Mouse (Mus musculus) midbrain, postnatal 0 days (tissue): ENCODE data around the gene Prss38. TPM values are rescaled to one million over a fixed set of nuclear protein-coding genes. Genes with fewer than 3 reads are reported as not detected.

Experiments used
- ATAC-seq: fragments of 200-750 bp; cut with Nextera tagmentation; 2 replicates; pipeline ENCODE4 v1.8.0; 2017; ENCODE audit warnings: moderate number of reproducible peaks, mild to moderate bottlenecking, moderate TSS enrichment, moderate library complexity; ENCODE audit not compliant: low FRiP score
- DNase-seq: peaks from one replicate; pipeline ENCODE4 v3.0.0-alpha.2; 2015; ENCODE audit warnings: low spot score
- H3K27ac ChIP-seq: fragments of 300-500 bp; sonication (generic); 2 replicates; pipeline ENCODE4 v1.5.1; 2014; ENCODE audit warnings: low read depth, mild to moderate bottlenecking, low read length, mixed read lengths
- H3K27me3 ChIP-seq: fragments of 300-500 bp; sonication (generic); 2 replicates; pipeline ENCODE4 v1.6.1; 2014; ENCODE audit warnings: low read length, control low read depth, mixed read lengths; ENCODE audit not compliant: insufficient read depth
- H3K36me3 ChIP-seq: fragments of 300-500 bp; sonication (generic); 2 replicates; pipeline ENCODE4 v1.6.1; 2014; ENCODE audit warnings: low read length, control low read depth, mixed read lengths; ENCODE audit not compliant: insufficient read depth
- H3K4me1 ChIP-seq: fragments of 300-500 bp; sonication (generic); 2 replicates; pipeline ENCODE4 v1.6.1; 2014; ENCODE audit warnings: mild to moderate bottlenecking, control low read depth, antibody characterized with exemption, low read length, mixed read lengths; ENCODE audit not compliant: insufficient read depth
- H3K4me2 ChIP-seq: fragments of 300-500 bp; sonication (generic); 2 replicates; pipeline ENCODE4 v1.6.1; 2014; ENCODE audit warnings: low read depth, mild to moderate bottlenecking, low read length, mixed read lengths; ENCODE audit not compliant: poor library complexity, severe bottlenecking
- H3K4me3 ChIP-seq: fragments of 300-500 bp; sonication (generic); 2 replicates; pipeline ENCODE4 v1.5.1; 2014; ENCODE audit warnings: low read depth, mild to moderate bottlenecking, low read length, moderate library complexity
- H3K9ac ChIP-seq: fragments of 300-500 bp; sonication (generic); replicated peaks from 2 replicates; pipeline ENCODE4 v1.6.1; 2014; ENCODE audit warnings: mild to moderate bottlenecking, low read length, moderate library complexity, mixed read lengths; ENCODE audit not compliant: poor library complexity, severe bottlenecking
- H3K9me3 ChIP-seq: fragments of 300-500 bp; sonication (generic); 2 replicates; pipeline ENCODE4 v1.6.1; 2016; ENCODE audit warnings: low read length, control low read depth
- CTCF ChIP-seq: IDR thresholded peaks from 2 replicates; pipeline ENCODE4 v1.5.1; 2016; ENCODE audit warnings: antibody characterized with exemption, mild to moderate bottlenecking
- WGBS: fragments of 180-500 bp; shearing (Covaris S2); extraction: QIAGEN DNeasy Blood & Tissue Kit; methylation state at CpG from one replicate; pipeline ENCODE4 v1.1.7; 2014; 5-methylcytosine and 5-hydroxymethylcytosine counted together
- microRNA-seq: library from miRNA; unstranded; fragments of <30 nt; microRNA quantifications from one replicate; pipeline ENCODE4, GENCODE M21; 2016; ENCODE audit warnings: borderline number of aligned reads
- polyA plus RNA-seq: library from polyadenylated mRNA; unstranded; fragments of >200 nt; fragmentation: Nextera tagmentation; extraction: Ambion mirVana; gene quantifications from 2 replicates; pipeline ENCODE4 v1.2.1, GENCODE M21; 2015
- total RNA-seq: library from RNA; depleted of rRNA; stranded (reverse); fragments of >200 nt; gene quantifications from 2 replicates; pipeline ENCODE4 v1.2.3, GENCODE M21; 2014; rRNA removed

The Prss38 gene
- total and polyA plus RNA-seq, 2 experiments from 2014 or later, result not detected

DNA sequence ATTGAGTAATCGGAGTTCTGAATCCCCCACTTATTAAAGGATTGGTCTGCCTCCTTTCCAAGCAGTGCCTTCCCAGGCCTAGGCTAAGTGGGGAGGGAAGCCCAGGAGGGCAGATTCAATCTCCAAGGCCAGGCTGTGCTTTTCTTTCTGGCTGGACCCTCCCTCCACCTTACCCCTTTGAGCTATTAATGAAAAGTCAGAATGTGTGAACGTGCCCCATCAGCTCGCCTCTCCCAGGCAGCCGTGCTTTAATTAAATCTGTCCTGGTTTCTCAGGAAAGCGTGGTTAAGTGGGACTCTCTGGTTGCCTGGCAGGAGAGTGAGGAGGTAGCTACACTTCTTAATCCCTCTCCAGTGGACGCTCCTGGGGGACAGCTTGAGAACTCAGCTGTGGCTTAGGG is 45.8 kb downstream of the Prss38 start:
- no peak for ATAC-seq
- DNase-seq, result no peak
- WGBS, result 8% methylated on average over 6 of the region's 6 CpGs
- TF ChIP-seq CTCF, result no peak
- no peak overlapping the region for H3K9ac ChIP-seq
- no peaks in the 10 kb centered on the region for H3K36me3 ChIP-seq
- H3K27me3 ChIP-seq, result no peaks in the 10 kb centered on the region
- H3K4me2 ChIP-seq, result no peak overlapping the region
- H3K27ac ChIP-seq, result no peak overlapping the region
- H3K9me3 ChIP-seq, result no peaks in the 10 kb centered on the region
- H3K4me3 ChIP-seq, result no peak overlapping the region
- H3K4me1 ChIP-seq, result peaks cover 3% of the 10 kb centered on the region

GRCm38 (mm10) chr11:59327625-59328024 is 47.8 kb downstream of the Prss38 start:
- ATAC-seq, result no peak
- H3K27me3 ChIP-seq, result no peaks in the 10 kb centered on the region

GRCm38 (mm10) chr11:59324777-59325176 is 50.7 kb downstream of the Prss38 start:
- TF ChIP-seq CTCF, result no peak
- no peak for DNase-seq
- no peaks in the 10 kb centered on the region for H3K9me3 ChIP-seq
- H3K4me3 ChIP-seq, result no peak overlapping the region
- no peaks in the 10 kb centered on the region for H3K36me3 ChIP-seq
- no peak overlapping the region for H3K27ac ChIP-seq
- H3K9ac ChIP-seq, result no peak overlapping the region
- H3K4me1 ChIP-seq, result peaks cover 1% of the 10 kb centered on the region; the same call in 1 of the 2 replicates
- H3K4me2 ChIP-seq, result no peak overlapping the region
- WGBS, result 79% methylated on average over 5 of the region's 5 CpGs
- no peaks in the 10 kb centered on the region; the same call in 1 of the 2 replicates for H3K27me3 ChIP-seq
- ATAC-seq, result no peak

More at GRCm38 (mm10) chr11:59327625-59328024, 47.8 kb downstream of the Prss38 start:
- no peak for DNase-seq
- no peak overlapping the region for H3K4me3 ChIP-seq
- no peaks in the 10 kb centered on the region for H3K36me3 ChIP-seq
- H3K4me2 ChIP-seq, result no peak overlapping the region
- peaks cover 3% of the 10 kb centered on the region for H3K4me1 ChIP-seq
- 86% methylated on average over 18 of the region's 18 CpGs for WGBS
- no peak overlapping the region for H3K9ac ChIP-seq
- H3K9me3 ChIP-seq, result no peaks in the 10 kb centered on the region
- no peak for TF ChIP-seq CTCF
- no peak overlapping the region for H3K27ac ChIP-seq

DNA sequence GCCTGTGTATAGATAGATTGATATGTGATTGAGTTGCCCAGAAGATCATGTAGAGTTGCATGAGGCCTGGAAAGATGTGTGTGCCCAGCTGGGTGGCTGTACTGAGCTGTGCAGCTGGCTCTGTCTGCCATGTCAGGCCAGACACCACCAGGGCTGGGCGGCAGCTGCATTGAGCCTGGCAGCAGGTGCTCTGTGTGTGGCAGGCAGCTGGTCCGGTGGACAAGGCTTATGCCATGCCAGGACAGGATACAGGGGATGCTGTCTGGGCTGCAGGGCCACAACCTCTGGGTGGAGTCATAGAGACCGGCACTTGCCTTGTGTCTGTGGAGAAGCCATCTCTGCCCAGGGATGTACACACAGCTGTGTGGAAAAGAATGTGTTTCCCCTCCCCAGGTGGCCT is 52.5 kb downstream of the Prss38 start:
- H3K9ac ChIP-seq, result no peak overlapping the region
- H3K4me2 ChIP-seq, result no peak overlapping the region
- H3K36me3 ChIP-seq, result no peaks in the 10 kb centered on the region
- H3K4me3 ChIP-seq, result no peak overlapping the region
- H3K27ac ChIP-seq, result no peak overlapping the region
- H3K27me3 ChIP-seq, result no peaks in the 10 kb centered on the region; the same call in 1 of the 2 replicates
- WGBS, result 67% methylated on average over 3 of the region's 3 CpGs
- H3K4me1 ChIP-seq, result no peaks in the 10 kb centered on the region
- no peaks in the 10 kb centered on the region for H3K9me3 ChIP-seq
- ATAC-seq, result no peak
- no peak for TF ChIP-seq CTCF
- DNase-seq, result no peak

Small RNA genes within 50 kb of the gene (microRNA-seq; reads per million reads assigned to microRNA genes)
- gene Gm24756, result not detected

Other genes with a start within 250 kb of the Prss38 start
- gene Obscn, start 239.3 kb downstream of the Prss38 start, total RNA-seq, result 2.1 and 4.0 TPM in 2 replicates
- gene Obscn, start 239.3 kb downstream of the Prss38 start, polyA plus RNA-seq, result 0.38 and 0.39 TPM in 2 replicates
- 8.1 and 14.3 TPM in 2 replicates for gene Iba57, start 211.9 kb downstream of the Prss38 start, total RNA-seq
- 9.2 and 10.4 TPM in 2 replicates for gene Iba57, start 211.9 kb downstream of the Prss38 start, polyA plus RNA-seq
- 0.38 and 0.99 TPM in 2 replicates for gene Gjc2, start 192.4 kb downstream of the Prss38 start, total RNA-seq
- 0.27 and 0.44 TPM in 2 replicates for gene Gjc2, start 192.4 kb downstream of the Prss38 start, polyA plus RNA-seq
- 125 and 141 TPM in 2 replicates for gene Guk1, start 183.4 kb downstream of the Prss38 start, total RNA-seq
- 289 and 314 TPM in 2 replicates for gene Guk1, start 183.4 kb downstream of the Prss38 start, polyA plus RNA-seq
- 65.0 and 80.6 TPM in 2 replicates for gene Mrpl55, start 173.2 kb downstream of the Prss38 start, total RNA-seq
- gene Mrpl55, start 173.2 kb downstream of the Prss38 start, polyA plus RNA-seq, result 104 and 112 TPM in 2 replicates
- gene 2310033P09Rik, start 167.3 kb downstream of the Prss38 start, total RNA-seq, result 7.0 and 7.3 TPM in 2 replicates
- gene 2310033P09Rik, start 167.3 kb downstream of the Prss38 start, polyA plus RNA-seq, result 25.5 and 28.3 TPM in 2 replicates
- 372 and 409 TPM in 2 replicates for gene Arf1, start 147.4 kb downstream of the Prss38 start, total RNA-seq
- 626 and 656 TPM in 2 replicates for gene Arf1, start 147.4 kb downstream of the Prss38 start, polyA plus RNA-seq
- 0.16 TPM in 1 of 2 replicates, not detected in the other for gene Wnt3a, start 84.9 kb downstream of the Prss38 start, total RNA-seq
- 0.10 TPM in 1 of 2 replicates, not detected in the other for gene Wnt3a, start 84.9 kb downstream of the Prss38 start, polyA plus RNA-seq
- 4.2 and 5.6 TPM in 2 replicates for gene Wnt9a, start 68.7 kb downstream of the Prss38 start, total RNA-seq
- 2.3 and 2.9 TPM in 2 replicates for gene Wnt9a, start 68.7 kb downstream of the Prss38 start, polyA plus RNA-seq
- 38.0 and 39.8 TPM in 2 replicates for gene Jmjd4, start 74.4 kb upstream of the Prss38 start, total RNA-seq
- 22.7 and 24.0 TPM in 2 replicates for gene Jmjd4, start 74.4 kb upstream of the Prss38 start, polyA plus RNA-seq
- gene Snap47, start 75.5 kb upstream of the Prss38 start, total RNA-seq, result 465 and 467 TPM in 2 replicates
- 588 and 631 TPM in 2 replicates for gene Snap47, start 75.5 kb upstream of the Prss38 start, polyA plus RNA-seq
- gene Zfp867, start 96.8 kb upstream of the Prss38 start, total RNA-seq, result 7.6 and 11.2 TPM in 2 replicates
- gene Zfp867, start 96.8 kb upstream of the Prss38 start, polyA plus RNA-seq, result 6.4 and 8.0 TPM in 2 replicates
- 20.2 and 30.4 TPM in 2 replicates for gene Zkscan17, start 151.1 kb upstream of the Prss38 start, total RNA-seq
- gene Zkscan17, start 151.1 kb upstream of the Prss38 start, polyA plus RNA-seq, result 13.3 and 14.7 TPM in 2 replicates
- gene Nlrp3, start 165.9 kb upstream of the Prss38 start, total RNA-seq, result 0.27 TPM in 1 of 2 replicates, not detected in the other
- 0.07 and 0.11 TPM in 2 replicates for gene Nlrp3, start 165.9 kb upstream of the Prss38 start, polyA plus RNA-seq
- not detected in 2 replicates for gene Olfr222, start 200.6 kb upstream of the Prss38 start, total RNA-seq
- gene Olfr222, start 200.6 kb upstream of the Prss38 start, polyA plus RNA-seq, result not detected in 2 replicates
- gene Olfr223, start 217.6 kb upstream of the Prss38 start, total RNA-seq, result not detected in 2 replicates
- gene Olfr223, start 217.6 kb upstream of the Prss38 start, polyA plus RNA-seq, result not detected in 2 replicates